Mouse (Mus musculus) megakaryocyte-erythroid progenitor cell, adult 5-6 weeks (primary cell): Measurements from ENCODE around the gene Plcb3. TPM values are rescaled to one million over a fixed set of nuclear protein-coding genes. Genes with fewer than 3 reads are reported as not detected.

Source experiments
- ATAC-seq: replicated peaks from 2 replicates; pipeline ENCODE4 v1.8.0; 2016; ENCODE audit warnings: mild to moderate bottlenecking, inconsistent platforms; ENCODE audit not compliant: severe bottlenecking, poor library complexity, low FRiP score, low TSS enrichment
- total RNA-seq, 2 experiments: library from RNA; stranded (forward) in 1 of 2; stranded (reverse) in 1 of 2; fragments of 200-1000, 215-1000 nt in 1 of 2; fragments of >200 nt in 1 of 2; fragmentation: Nextera tagmentation in 1 of 2; gene quantifications; 2 replicates each; pipeline ENCODE4 v1.2.3; 2014 to 2017

Gene Plcb3
- total RNA-seq, 2 experiments from 2014 or later = 4.3 to 18.6 TPM

DNA sequence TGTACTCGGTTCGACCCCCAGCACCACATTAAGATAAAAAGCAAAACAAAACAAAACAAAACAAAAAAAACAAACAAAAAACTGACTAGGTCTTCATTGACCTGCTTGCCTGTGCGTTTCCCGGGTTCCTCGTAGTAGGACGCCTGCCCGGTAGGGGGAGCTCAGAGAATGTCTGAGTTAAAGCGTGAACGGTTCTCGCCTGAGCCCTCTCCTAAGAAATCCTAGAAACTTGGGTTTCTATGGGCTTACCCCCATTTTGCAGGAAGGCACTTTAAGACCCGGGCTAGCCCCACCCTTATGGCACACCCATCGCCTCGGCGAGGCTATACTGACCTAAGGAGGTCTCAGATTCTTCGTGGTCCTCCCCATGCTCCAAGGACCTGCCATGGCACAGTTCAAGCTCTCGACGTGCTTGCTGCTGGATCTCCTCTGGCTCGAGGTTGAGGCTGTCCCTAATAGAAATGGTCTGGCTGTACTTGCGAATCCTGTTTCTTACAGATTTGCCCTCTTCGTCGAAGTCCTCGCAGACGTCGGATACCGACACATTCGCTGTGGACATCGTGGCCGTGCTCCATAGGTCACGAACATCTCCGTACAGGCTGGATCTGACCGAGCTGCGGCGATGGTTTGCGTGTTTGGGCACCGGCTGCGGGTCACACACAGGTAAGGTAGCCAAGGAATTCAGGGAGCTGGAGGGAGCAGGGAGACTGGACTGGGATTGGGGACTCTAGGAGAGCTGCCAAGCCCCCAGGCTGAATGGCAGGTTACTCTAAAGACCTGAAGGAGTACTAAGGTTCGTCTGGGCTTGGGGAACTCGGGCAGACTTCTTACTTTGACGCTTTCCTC lies 51.6 kb downstream of the Plcb3 start:
- ATAC-seq = no peak

DNA sequence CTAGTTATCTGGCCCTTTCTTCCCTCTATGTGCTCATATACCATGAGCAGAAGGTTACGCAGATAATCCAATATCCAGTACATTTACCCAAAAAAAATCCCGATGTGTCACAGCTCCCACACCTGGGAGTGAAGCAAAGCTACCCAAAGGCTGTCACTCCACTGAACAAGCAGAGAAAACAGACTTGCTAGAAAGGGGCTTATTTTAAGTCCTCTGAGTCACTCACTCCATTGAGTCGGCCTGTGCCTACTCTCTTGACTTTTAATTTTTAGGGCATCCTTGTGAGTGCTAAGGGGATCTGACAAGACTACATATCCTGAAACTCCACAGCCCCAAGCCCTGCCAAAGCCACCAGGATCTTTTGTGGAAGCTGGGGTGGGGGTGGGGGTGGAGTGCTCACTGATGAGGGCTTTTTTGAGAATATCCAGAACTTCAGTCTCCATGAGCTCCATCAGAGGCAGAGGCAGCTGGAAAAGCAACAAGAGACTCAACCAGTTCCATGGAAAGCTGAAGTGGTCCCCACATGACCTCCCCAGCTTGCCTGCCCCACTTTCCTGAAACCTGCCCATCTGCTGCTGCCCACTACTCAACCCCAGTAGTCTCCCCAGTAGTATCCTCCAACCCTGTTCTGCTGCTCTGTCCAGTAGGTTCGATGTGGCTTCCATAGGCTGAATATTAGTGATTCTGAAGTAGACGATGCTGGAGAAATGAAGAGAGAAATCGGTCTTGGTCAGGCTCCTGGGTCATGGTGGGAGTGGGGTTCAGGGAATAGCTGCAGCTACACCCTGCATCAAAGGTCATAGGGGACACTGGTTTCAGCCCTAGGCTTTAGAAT lies 53.2 kb downstream of the Plcb3 start:
- no peak for ATAC-seq

DNA sequence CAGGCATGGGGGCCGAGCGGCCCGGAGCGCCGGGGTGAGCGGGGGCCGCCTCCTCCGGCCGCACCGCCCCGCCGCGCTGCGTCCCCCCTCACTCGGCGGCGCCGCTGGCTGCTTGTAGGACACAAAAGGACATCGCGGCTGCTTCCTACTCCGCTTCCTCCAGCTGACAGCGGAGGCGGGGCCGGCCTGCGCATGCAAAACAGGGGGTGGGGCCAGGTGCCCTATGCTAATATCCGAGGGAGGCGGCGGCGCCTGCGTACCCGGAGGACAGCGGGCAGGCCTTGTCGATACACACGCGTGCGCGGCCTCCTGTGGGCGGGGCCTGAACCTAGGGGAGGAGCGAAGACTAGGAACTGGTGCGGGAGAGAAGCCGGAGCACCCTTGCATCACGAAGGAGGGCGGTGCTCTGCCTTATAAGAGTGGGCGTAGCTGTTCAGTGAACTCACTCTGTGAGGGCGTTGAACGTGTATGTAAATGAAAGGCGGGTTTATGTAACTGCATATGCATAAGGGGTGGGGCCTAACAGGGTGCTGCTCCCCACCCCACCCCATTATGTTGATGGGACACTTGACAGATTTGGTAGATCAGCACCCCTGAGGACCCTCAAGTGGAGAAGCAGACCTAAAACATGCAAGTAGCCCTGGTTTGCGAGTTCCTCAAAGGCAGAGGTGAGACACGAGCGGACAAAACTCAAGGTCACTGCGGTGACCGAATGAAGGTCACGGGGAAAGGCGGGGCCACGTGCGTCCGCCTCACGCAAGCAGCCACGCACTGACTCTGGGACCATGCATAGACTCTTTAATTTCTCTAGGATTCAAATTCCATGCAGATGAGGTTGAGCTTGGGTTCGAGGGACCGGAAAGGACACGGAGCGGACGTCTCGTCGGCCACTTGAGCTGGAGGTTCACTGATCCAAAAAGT lies 54.4 kb downstream of the Plcb3 start, which contains the start of gene Esrra:
TSS of gene Esrra (minus strand) at position 167 of the 921 bp plus-strand sequence.
- ATAC-seq = peak; percentile 92

DNA sequence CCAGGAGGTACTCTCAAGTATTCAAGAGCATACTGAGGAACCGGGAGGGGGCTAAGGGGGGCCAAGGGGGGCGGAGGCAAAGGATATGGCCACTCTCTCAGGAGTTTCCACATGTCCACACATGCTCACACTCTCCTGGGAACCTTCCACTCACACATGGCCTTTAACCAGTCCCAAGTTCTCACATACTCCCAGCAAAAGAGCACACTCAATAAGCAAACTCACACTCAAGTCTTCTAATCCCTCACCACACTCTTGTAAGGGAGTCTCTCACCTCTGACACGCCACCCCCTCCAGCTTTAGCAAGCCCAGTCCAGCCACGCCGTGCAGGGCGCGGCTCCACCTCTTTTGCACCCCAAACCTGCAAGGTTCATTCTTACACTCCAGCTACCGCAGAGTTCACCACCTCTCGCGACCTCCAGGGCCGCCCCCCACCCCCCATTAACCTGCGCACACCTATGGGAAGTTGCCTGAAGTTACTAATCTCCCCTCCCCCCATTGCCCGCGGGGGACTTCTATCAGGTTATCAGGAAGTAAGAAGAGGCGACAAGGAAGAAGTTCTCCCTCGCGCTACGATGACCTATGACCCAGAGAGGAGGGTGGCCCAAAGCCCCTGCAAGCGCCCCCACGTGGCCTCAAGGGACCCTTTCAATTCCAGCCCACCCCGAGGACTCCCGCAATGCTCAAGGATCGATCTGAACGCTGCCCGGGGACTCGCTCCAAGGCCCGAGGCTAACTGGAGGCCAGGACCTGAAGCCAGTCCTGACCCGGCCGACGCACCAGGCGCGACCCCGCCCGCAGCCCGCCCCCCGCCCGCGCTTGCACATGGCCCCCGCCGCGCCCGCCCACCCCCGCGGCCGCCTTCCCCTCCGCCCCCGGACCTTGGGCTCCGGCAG lies 55.3 kb downstream of the Plcb3 start:
- ATAC-seq = peak; percentile 27; the same call in 1 of the 2 replicates

DNA sequence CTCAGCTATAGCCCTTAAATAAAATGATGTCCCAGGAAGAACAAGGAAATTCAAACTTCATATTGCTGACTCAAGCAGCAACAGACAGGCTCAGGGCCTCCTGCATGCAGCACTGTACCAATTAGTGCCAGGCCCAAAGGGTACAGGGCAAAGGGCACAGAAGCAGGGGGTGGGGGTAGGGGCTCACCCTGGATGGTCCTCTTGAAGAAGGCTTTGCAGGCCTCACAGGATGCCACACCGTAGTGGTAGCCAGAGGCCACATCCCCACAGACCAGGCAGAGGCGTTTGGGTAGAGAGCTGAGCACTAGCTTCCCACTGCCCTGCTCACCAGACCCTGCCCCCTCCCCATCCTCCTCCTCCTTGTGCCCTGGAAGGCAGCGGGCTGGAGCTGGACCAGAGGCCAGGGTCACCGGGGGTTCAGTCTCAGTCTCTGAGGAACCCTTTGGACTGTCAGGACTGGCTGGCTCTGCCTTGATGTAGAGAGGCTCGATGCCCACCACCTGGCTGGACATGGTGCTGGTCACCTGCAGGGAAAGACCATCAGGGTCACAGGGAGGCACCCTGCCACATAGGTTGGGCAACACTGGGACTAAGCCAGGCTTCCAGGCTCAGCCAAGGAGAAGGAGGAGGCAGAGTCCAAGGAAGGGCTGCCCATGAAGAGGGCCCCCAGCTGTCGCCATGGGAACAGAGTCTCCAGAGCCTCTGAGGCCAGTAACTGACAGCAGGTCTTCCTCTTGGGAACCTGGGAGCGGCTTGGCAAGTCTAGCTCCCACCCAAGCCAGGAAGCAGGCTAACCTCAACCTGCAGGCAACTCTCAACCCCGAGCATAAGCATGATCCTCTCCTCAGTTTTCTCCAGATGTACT lies 56.2 kb downstream of the Plcb3 start:
- ATAC-seq = no peak

DNA sequence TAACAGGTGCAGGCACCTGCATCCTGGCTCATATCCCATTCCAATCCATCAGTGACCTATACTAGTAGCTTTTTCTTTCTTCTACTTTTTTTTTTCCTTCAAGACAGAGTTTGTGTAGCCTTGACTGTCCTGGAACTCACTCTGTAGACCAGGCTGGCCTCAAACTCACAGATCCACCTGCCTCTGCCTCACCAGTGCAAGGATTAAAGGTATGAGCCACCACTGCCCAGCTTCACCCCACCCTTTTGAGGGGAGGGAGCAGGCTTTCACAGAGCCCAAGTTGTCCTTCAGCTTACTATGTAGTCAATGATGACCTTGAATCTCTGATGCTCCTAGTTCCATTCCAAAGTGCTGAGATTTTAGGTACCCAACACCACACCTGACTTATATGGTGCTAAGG lies 56.8 kb downstream of the Plcb3 start:
- ATAC-seq = no peak

DNA sequence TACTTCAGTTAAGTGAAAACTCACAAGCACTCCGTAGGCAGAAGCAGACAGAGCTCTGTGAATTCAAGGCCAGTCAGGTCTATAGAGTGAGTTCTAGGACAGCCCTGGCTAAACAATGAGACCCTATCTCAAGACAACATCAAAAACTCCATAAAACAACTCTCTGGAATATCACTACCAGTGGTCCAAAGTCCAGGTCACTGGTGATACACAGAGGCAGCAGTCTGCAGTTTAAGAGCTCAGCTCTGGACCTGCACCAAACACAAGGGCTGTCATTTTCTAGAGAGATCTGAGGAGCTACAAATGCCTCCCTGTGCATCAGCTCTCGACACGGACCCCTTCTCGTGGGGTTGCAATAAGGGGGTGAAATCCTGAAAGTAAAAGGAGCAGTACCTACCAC lies 57.9 kb downstream of the Plcb3 start:
- ATAC-seq = no peak

DNA sequence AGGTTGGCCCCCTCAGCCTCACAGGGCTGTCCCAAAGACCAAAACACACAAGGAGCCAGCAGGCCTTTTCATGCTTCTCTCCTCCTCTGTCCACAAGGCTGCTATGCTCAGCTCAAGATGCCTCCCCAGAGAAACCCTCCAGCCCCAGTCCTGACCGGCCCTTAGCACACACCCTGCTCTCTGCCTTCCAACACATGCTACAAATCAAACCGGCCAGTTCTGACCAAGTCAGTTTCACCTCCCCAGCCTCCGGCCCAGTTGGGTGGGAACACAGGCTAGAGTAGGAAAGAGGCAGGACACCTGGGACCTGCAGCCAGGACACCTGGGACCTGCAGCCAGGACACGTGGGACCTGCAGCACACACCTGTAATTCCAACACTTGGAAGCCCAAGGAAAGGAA lies 59.8 kb downstream of the Plcb3 start:
- no peak for ATAC-seq

DNA sequence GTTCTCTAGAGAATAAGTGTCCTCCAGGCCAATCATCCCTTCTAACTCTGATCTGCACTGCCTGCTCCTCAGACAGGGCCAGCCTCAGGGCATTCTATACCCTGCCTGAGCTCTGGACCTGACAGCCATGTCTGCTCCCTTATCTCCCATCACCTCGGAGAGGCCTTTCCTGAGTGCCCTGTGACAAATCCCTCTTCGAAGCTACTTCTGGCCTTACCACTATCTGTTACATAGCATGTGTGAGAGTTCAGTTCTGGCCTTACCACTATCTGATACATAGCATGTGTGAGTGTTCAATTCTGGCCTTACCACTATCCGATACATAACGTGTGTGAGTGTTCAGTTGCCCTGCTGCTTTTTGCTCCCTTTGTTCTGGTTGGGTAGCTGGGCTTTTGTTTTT lies 61.0 kb downstream of the Plcb3 start:
- peak; percentile 69 for ATAC-seq

DNA sequence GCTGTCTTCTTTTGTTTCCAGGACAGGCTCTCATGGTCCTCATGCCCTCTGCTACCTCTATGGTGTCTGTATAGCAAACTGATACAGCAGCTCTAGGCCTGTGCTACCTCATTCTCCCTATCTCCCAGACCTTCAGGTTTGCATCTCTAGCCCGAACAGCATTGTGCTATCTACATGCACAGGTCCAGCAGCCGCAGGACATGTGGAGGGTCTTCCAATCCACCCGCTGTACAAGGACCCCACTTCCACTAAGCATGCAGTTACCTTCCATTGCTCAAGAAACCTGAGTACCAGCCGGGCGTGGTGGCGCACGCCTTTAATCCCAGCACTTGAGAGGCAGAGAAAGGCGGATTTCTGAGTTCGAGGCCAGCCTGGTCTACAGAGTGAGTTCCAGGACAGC lies 61.7 kb downstream of the Plcb3 start:
- ATAC-seq = no peak

DNA sequence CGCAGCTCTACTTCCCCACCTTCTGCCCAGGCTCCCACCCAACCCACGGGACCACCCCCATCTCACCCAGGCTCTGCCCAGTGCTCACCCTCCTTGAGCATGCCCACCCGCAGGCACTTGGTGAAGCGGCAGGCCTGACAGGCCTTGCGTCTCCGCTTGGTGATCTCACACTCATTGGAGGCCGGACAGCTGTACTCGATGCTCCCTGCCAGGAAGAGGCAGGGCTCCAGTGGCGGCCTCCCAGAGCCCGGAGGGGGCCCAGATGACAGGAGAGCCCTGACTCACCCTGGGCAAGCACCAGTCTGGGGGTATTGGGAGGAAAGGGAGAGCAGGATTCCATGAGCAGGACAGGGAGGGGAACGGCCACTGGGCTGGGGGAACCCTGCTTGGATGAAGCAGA lies 62.3 kb downstream of the Plcb3 start:
- no peak for ATAC-seq

DNA sequence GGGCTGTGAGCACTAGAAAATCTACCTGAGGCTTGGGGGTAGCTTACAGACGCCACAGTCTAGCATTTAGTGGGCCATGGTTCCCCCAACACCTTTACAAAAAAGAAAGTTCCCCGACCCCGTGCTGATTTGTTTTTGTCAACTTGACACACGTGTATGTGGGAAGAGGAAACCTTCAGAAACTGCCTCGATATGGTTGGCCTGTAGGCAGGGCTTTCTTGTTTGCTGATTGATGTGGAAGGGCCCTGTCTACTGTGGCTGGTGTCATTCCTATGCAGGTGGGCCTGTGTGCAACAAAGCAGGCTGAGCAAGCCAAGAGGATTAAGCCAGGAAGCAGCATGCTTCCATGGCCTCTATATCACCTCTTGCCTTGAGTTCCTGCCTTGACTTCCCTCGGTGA lies 63.2 kb downstream of the Plcb3 start:
- ATAC-seq = no peak

DNA sequence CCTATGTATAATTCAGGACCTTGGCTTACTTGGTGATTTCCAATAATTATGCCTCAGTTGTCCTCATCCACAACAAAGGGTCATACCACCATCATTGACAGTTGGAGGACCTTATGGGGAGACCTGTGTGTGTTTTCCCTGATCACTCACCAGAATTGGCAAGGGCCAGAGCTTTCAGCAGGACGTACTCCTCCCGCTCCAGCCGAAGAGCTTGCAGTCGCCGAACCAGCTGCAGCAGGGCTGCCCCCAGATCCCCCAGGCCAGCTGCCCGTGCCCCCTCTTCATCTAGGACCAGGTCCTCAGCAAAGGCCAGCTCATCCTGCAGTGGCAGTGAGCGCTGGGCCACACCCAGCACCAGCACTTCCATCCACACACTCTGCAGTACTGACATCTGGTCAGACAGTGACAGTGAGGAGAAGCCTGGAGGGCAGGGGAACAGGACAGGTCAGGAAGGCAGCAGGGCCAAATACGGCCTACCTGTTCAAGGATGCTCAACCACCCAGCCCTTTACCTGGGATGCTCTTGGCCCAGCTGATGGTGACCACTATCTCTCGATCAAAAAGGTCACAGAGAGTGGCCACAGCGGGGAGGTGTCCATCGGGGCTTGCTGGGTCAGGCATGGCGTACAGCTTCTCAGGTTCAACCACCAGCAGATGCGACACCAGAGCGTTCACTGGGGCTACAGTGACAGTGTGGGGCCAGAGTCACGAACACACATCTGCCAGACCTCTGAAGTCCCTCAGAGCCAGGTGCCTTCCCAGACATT lies 63.9 kb downstream of the Plcb3 start:
- ATAC-seq = no peak

DNA sequence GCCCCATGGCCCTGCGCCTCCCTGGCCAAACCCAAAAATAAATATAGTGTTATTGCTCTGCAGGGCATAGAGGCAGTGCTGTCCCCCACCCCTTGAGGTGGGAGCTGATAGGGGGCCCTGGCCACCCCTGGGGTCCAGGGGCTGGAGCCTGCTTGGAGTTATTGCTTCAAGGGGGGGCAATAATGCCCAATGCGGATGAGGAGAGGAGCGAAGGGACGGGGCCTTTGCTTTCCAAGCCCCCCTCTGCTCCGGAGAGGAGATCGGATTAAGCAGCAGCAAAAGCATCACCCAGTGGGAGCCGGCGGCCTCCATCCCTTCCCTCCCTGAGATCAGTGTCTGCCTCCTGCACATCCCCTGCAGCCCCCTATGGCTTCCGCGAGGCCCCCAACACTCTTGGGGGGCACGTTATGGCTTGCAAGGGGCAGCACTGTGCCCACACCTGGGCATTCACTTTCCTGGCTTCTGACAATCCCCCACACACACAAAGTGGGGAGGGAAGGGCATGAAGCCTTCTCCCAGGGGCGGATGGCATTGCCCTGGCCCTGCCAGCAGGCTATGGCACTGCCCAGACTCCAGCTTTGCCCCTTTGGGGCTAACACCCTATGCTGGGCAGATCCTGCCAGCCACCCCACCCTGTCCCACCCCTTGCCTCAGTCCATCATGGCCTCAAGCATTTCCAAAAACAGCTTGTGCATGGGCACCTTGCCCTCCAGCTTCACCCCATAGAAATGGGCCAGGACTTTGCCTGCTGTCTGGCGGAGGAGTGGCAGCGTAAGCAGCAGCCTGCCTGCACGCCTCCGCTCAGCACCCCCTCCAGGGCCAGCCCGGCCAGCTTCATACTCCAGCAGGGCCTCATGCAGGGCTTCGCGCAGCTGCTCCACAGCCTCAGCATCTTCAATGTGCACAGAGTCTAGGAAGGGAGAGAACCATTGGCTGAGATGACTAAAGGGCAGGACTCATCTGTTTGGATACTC lies 64.9 kb downstream of the Plcb3 start:
- ATAC-seq = no peak

DNA sequence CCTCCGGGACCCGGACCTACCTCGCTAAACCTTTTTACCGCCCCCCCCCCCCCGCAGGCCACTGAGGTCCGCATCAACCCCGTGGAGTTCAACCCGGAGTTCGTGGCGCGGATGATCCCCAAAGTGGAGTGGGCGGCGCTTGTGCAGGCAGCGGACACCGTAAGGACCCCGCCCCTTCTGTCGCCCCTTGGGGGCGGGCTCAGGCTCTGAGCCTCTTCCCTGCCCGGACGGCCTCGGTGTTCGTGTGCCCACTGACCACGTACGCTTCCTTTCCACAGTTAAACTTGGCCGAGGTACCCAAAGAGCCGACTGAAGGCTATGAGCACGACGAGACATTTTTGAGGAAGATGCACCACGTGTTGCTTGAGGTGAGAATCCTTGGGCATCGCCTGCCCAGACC lies 66.0 kb downstream of the Plcb3 start:
- peak; percentile 52 for ATAC-seq
